Mouse (Mus musculus): ENCODE results near the gene P2rx6. TPM values are rescaled to one million over a fixed set of nuclear protein-coding genes. Genes with fewer than 3 reads are reported as not detected.
A peak's percentile ranks its signal among the peaks of the same experiment; 100 is the strongest.

P2rx6 gene
- polyA plus RNA-seq (2016; fragmentation: Nextera tagmentation; extraction: Ambion mirVana): 1.1 and 1.2 TPM in 2 replicates

- Histone ChIP-seq H3K4me1 (replicated peaks) (peaks cover 51% of the 10 kb centered on the region), H3K9me3 (no peaks in the 10 kb centered on the region), H3K36me3 (no peaks in the 10 kb centered on the region), H3K27ac (peak within 1 kb of the TSS; percentile 73), H3K4me3 (peak within 1 kb of the TSS; percentile 48), H3K27me3 (ENCODE audit: insufficient read depth, poor library complexity, severe bottlenecking) (peaks cover 52% of the 10 kb centered on the region)
- peak; percentile 73 for DNase-seq (ENCODE audit: low spot score)
- WGBS: 1% methylated on average over 10 of the region's 10 CpGs
Observed at GRCm38 (mm10) chr16:17561751-17562208, at the start of gene P2rx6. Gene P2rx6 (plus strand): TSS chr16:17561885.

DNA sequence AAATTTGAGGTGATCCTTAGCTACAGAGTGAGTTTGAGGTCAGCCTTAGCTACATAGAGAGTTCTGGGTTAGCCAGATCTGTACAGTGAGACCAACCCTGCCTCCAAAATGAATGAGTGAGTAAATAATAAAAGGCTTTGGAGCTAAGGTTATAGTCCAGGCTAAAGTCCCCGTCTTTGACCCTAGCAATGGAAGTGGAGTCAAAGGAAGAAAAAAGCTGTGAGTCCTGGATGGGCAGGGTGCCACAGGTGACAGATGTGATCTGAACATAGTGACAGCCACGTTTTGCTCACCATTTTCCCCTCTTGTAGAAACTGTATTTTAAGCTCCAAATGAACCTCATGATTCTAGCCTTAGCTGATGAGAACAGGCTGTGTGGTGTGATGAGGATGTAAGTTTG, 42.8 kb upstream of the P2rx6 start:
- Histone ChIP-seq H3K9me3 (no peaks in the 10 kb centered on the region), H3K36me3 (peaks cover 99% of the 10 kb centered on the region), H3K4me1 (replicated peaks) (no peaks in the 10 kb centered on the region), H3K4me3 (no peak overlapping the region), H3K27ac (no peak overlapping the region), H3K27me3 (ENCODE audit: insufficient read depth, poor library complexity, severe bottlenecking) (no peaks in the 10 kb centered on the region)
- WGBS: 93% methylated on average over 2 of the region's 2 CpGs
- DNase-seq (ENCODE audit: low spot score): no peak

GRCm38 (mm10) chr16:17524156-17524555, 37.5 kb upstream of the P2rx6 start:
- Histone ChIP-seq H3K4me3 (no peak overlapping the region), H3K9me3 (no peaks in the 10 kb centered on the region), H3K27me3 (ENCODE audit: insufficient read depth, poor library complexity, severe bottlenecking) (no peaks in the 10 kb centered on the region), H3K4me1 (replicated peaks) (peaks cover 7% of the 10 kb centered on the region; the same call in 1 of the 2 replicates), H3K36me3 (peaks cover 98% of the 10 kb centered on the region), H3K27ac (no peak overlapping the region)
- DNase-seq (ENCODE audit: low spot score): no peak
- 93% methylated on average over 11 of the region's 11 CpGs for WGBS

DNA sequence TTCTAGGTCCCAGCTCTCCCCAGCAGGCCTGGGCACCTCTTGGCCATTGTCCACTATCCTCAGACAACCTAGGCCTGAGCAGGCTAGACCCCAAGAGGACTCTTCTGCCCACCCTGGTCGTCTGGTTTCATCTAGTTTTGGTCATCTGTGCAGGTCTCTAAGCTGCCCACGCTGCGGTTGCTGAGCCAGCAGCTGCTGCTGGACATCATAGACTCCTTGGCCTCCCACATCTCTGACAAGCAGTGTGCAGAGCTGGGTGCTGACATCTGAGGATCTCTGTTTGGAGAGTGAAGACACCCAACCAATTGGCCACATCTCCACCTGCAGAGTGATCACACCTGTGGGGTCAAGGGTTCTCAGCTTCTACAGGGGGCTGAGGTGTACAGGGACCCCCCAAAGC, 36.2 kb upstream of the P2rx6 start:
- Histone ChIP-seq H3K27ac (no peak overlapping the region), H3K4me1 (replicated peaks) (peaks cover 18% of the 10 kb centered on the region), H3K4me3 (no peak overlapping the region), H3K36me3 (peaks cover 84% of the 10 kb centered on the region), H3K9me3 (no peaks in the 10 kb centered on the region), H3K27me3 (ENCODE audit: insufficient read depth, poor library complexity, severe bottlenecking) (no peaks in the 10 kb centered on the region)
- WGBS: 88% methylated on average over 3 of the region's 3 CpGs
- DNase-seq (ENCODE audit: low spot score): no peak

DNA sequence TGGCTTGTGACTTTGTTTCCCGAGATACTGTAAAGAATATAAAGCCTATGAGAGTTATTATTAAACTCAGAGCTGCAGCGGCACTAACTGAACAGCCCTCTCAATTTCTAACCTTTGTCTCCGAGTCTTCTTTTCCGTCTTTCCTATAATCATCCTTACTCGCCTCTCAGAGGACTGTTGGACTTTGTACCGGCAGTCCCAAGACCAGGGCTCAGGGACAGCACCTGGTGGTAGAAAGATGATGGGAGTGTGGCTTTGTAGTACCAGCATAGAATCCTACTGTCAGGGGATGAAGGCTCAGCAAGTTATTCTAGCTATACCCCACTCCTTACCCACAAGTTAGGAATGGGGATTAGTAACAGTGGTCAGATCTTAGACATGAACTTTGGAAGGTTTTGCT, 35.5 kb upstream of the P2rx6 start:
- no peak overlapping the region for H3K4me3 ChIP-seq
- H3K27ac ChIP-seq: no peak overlapping the region
- no peaks in the 10 kb centered on the region for H3K9me3 ChIP-seq
- 92% methylated on average over 6 of the region's 6 CpGs for WGBS
- no peaks in the 10 kb centered on the region for H3K27me3 ChIP-seq (ENCODE audit: insufficient read depth, poor library complexity, severe bottlenecking)
- peaks cover 77% of the 10 kb centered on the region for H3K36me3 ChIP-seq
- DNase-seq (ENCODE audit: low spot score): no peak
- H3K4me1 ChIP-seq (replicated peaks): peaks cover 18% of the 10 kb centered on the region

DNA sequence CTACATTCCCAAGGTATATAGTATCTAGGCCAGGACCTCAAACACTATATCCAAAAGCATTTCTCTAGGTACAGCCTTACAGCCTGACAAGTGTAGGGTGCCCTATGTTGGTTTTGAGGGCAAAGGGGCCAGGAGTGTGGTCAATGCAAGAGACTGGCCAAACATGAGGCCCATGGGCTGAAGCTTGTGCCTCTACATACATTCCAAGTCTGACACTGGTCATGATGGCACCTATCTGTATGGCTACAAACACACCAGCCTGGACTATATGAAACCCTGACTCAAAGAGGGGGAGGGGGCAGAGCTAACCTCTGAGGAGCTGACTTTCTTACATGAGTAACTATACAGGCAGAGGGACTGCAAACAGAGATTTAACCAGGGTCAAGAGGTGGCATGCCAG, 34.1 kb upstream of the P2rx6 start:
- Histone ChIP-seq H3K4me3 (no peak overlapping the region), H3K9me3 (no peaks in the 10 kb centered on the region), H3K27me3 (ENCODE audit: insufficient read depth, poor library complexity, severe bottlenecking) (no peaks in the 10 kb centered on the region), H3K4me1 (replicated peaks) (peaks cover 30% of the 10 kb centered on the region), H3K36me3 (peaks cover 63% of the 10 kb centered on the region), H3K27ac (no peak overlapping the region)
- no peak for DNase-seq (ENCODE audit: low spot score)

- Histone ChIP-seq H3K4me1 (replicated peaks) (peaks cover 30% of the 10 kb centered on the region), H3K9me3 (no peaks in the 10 kb centered on the region), H3K4me3 (no peak overlapping the region), H3K27ac (no peak overlapping the region), H3K36me3 (peaks cover 56% of the 10 kb centered on the region), H3K27me3 (ENCODE audit: insufficient read depth, poor library complexity, severe bottlenecking) (no peaks in the 10 kb centered on the region)
- WGBS: 89% methylated on average over 13 of the region's 13 CpGs
- DNase-seq (ENCODE audit: low spot score): no peak
Observed at GRCm38 (mm10) chr16:17528276-17528675, 33.4 kb upstream of the P2rx6 start.

DNA sequence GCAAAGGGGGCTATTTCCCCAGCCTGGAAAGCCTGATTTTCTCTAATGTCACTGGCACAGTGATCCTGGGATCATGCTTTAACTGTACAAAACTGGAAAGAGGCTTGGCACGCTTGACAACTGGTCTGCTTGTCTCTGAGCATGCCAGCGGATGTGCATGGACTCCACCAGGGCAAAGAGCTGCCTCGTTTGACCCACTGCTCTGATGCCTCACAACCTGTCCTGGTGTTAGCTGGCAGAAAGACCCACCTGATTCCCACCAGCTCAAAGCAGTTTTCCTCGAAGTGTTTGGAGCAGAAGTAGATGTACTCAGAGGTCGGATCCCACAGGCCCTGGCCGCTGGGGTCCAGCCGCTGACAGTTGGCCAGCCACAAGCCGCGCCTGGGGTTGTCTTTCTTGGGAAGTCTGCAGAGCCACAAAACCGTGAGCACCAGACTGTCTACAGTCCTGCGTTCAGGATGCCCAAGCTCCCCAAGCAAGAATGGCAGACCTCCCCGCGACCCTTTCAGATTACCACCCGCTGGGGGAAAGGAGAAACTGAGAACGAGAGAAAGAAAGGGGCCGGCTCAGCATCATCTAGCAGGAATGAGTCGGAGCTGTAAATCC, 31.6 kb upstream of the P2rx6 start:
- Histone ChIP-seq H3K27me3 (ENCODE audit: insufficient read depth, poor library complexity, severe bottlenecking) (no peaks in the 10 kb centered on the region), H3K27ac (peak overlapping the region; percentile 92), H3K4me1 (replicated peaks) (peaks cover 30% of the 10 kb centered on the region), H3K9me3 (no peaks in the 10 kb centered on the region), H3K4me3 (peak overlapping the region; percentile 78), H3K36me3 (peaks cover 40% of the 10 kb centered on the region)
- 20% methylated on average over 17 of the region's 17 CpGs for WGBS
- DNase-seq (ENCODE audit: low spot score): no peak

- peak within 1 kb of the TSS; percentile 92 for H3K27ac ChIP-seq
- DNase-seq (ENCODE audit: low spot score): peak; percentile 98
- under 1% methylated on average over 67 of the region's 67 CpGs for WGBS
- peak within 1 kb of the TSS; percentile 78 for H3K4me3 ChIP-seq
- H3K27me3 ChIP-seq (ENCODE audit: insufficient read depth, poor library complexity, severe bottlenecking): no peaks in the 10 kb centered on the region
- H3K9me3 ChIP-seq: no peaks in the 10 kb centered on the region
- peaks cover 34% of the 10 kb centered on the region for H3K36me3 ChIP-seq
- peaks cover 30% of the 10 kb centered on the region for H3K4me1 ChIP-seq (replicated peaks)
Observed at GRCm38 (mm10) chr16:17530640-17531288, 30.9 kb upstream of the P2rx6 start, which contains the start of gene Thap7. Gene Thap7 (minus strand): TSS chr16:17531136.

GRCm38 (mm10) chr16:17532271-17532670, 29.4 kb upstream of the P2rx6 start:
- WGBS: 55% methylated on average over 4 of the region's 4 CpGs
- Histone ChIP-seq H3K36me3 (peaks cover 19% of the 10 kb centered on the region), H3K27me3 (ENCODE audit: insufficient read depth, poor library complexity, severe bottlenecking) (no peaks in the 10 kb centered on the region), H3K4me3 (peak overlapping the region; percentile 78), H3K9me3 (no peaks in the 10 kb centered on the region), H3K4me1 (replicated peaks) (peaks cover 30% of the 10 kb centered on the region), H3K27ac (no peak overlapping the region)
- no peak for DNase-seq (ENCODE audit: low spot score)

GRCm38 (mm10) chr16:17532676-17533329, 28.9 kb upstream of the P2rx6 start:
- peaks cover 13% of the 10 kb centered on the region for H3K36me3 ChIP-seq
- H3K9me3 ChIP-seq: no peaks in the 10 kb centered on the region
- no peaks in the 10 kb centered on the region for H3K27me3 ChIP-seq (ENCODE audit: insufficient read depth, poor library complexity, severe bottlenecking)
- H3K4me3 ChIP-seq: no peak overlapping the region
- WGBS: 68% methylated on average over 14 of the region's 14 CpGs
- DNase-seq (ENCODE audit: low spot score): no peak
- H3K27ac ChIP-seq: no peak overlapping the region
- H3K4me1 ChIP-seq (replicated peaks): peaks cover 30% of the 10 kb centered on the region

DNA sequence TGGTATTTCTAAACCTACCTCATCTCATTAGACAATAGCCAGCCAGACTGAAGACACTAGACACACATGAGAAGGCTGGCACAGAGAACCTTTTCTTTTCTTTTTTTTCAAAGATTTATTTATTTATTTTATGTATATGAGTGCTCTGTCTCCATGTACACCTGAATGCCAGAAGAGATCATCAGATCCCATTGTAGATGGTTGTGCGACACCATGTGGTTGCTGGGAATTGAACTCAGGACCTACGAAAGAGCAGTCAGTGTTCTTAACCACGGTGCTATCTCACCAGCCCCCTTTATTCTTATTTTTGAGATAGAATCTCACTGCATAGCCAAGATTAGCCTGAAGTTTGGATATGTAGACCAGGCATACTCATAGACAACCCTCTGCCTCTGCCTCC, 25.1 kb upstream of the P2rx6 start:
- no peak for DNase-seq (ENCODE audit: low spot score)
- no peaks in the 10 kb centered on the region for H3K36me3 ChIP-seq
- no peak overlapping the region for H3K4me3 ChIP-seq
- no peaks in the 10 kb centered on the region for H3K27me3 ChIP-seq (ENCODE audit: insufficient read depth, poor library complexity, severe bottlenecking)
- WGBS: 92% methylated on average over 3 of the region's 3 CpGs
- peaks cover 10% of the 10 kb centered on the region for H3K4me1 ChIP-seq (replicated peaks)
- no peaks in the 10 kb centered on the region for H3K9me3 ChIP-seq
- no peak overlapping the region for H3K27ac ChIP-seq

GRCm38 (mm10) chr16:17542632-17543031, 19.1 kb upstream of the P2rx6 start:
- Histone ChIP-seq H3K27me3 (ENCODE audit: insufficient read depth, poor library complexity, severe bottlenecking) (no peaks in the 10 kb centered on the region), H3K4me1 (replicated peaks) (no peaks in the 10 kb centered on the region), H3K9me3 (no peaks in the 10 kb centered on the region), H3K36me3 (no peaks in the 10 kb centered on the region), H3K27ac (no peak overlapping the region), H3K4me3 (no peak overlapping the region)
- WGBS: 77% methylated on average over 2 of the region's 2 CpGs
- DNase-seq (ENCODE audit: low spot score): no peak
